Mouse (Mus musculus): Measurements from ENCODE around the gene Grik4.

The Grik4 gene

DNA sequence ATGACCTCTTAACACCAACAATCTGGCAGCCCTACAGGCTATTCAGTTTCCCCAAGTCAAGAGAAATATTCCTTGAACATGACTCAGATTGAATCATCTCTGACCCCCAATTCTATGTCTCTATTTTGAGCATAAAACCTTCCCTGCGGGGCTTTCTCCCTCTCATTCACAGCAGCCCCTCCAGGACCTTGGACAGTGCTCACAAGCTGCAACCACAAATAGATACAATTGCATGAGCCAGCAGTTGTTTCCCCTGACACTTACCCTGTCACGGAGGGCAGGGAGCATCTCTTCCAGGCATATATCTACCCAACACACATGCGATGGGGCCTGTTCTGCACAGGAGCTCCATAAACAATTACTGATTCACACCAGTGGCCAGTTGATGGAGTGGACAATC, 125.0 kb downstream of the Grik4 start:
- H3K27me3 ChIP-seq (ENCODE audit: insufficient read depth, low read length): 0 out of 2 replicates have a peak, but pooled peaks cover 1% of the 10 kb centered on the region
- no peak overlapping the region for H3K4me3 ChIP-seq (replicated peaks; ENCODE audit: low read length)
- peaks cover 9% of the 10 kb centered on the region for H3K4me1 ChIP-seq (replicated peaks; ENCODE audit: low read depth, low read length)
- no peaks in the 10 kb centered on the region for H3K36me3 ChIP-seq (ENCODE audit: insufficient read depth, low read length)
- no peak for TF ChIP-seq NANOG (IDR thresholded peaks at IDR 0.05; ENCODE audit: borderline replicate concordance, low read length)
- no peaks in the 10 kb centered on the region for H3K9me3 ChIP-seq (ENCODE audit: low read length)

DNA sequence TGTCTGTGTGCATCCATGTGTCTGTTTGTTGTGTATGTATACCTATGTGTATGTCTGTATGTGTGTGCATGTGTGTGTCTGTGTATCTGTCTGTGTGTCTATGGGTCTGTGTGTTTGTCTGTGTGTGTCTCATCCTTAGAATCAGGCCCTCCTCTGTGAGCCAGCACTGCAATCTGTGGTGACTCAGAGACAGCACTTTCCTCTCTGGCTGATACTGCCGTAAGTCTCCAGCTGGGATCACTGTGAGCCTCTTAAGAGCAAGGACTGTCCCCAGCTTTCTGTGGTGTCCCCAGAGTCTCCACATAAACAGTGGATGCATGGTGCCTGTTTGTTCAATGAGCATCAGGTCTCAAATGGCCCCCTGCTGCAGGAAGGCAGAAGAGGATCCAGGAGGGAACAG, 127.5 kb downstream of the Grik4 start:
- H3K4me3 ChIP-seq (replicated peaks; ENCODE audit: low read length): no peak overlapping the region
- H3K4me1 ChIP-seq (replicated peaks; ENCODE audit: low read depth, low read length): peaks cover 9% of the 10 kb centered on the region
- no peaks in the 10 kb centered on the region for H3K36me3 ChIP-seq (ENCODE audit: insufficient read depth, low read length)
- H3K27me3 ChIP-seq (ENCODE audit: insufficient read depth, low read length): no peaks in the 10 kb centered on the region
- TF ChIP-seq POU5F1 (IDR thresholded peaks at IDR 0.05; ENCODE audit: borderline replicate concordance, low read length): no peak
- TF ChIP-seq CTCF (conservative IDR thresholded peaks at IDR 0.05; ENCODE audit: low read length): no peak
- no peak for TF ChIP-seq NANOG (IDR thresholded peaks at IDR 0.05; ENCODE audit: borderline replicate concordance, low read length)
- no peaks in the 10 kb centered on the region for H3K9me3 ChIP-seq (ENCODE audit: low read length)

DNA sequence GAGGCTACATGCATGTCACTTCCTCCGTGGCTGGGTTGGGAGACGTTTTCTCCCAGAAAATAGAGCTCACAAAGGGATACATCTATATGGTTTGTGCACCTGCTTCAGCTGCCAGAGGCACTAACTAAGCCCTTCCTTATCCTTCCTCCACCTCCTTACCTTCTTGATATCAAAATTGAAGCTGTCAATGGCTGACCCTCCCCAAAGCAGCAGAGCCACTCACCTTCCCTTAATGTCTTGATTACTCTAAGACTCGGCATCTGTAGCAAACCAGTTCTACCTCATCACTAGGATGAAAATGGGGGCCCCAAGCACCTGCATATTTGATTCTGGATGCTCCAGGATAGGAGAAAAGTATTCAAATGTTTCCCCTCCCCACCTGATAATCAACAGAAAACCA, 135.1 kb downstream of the Grik4 start:
- no peaks in the 10 kb centered on the region for H3K36me3 ChIP-seq (ENCODE audit: insufficient read depth, low read length)
- H3K9me3 ChIP-seq (ENCODE audit: low read length): no peaks in the 10 kb centered on the region
- H3K4me1 ChIP-seq (replicated peaks; ENCODE audit: low read depth, low read length): no peaks in the 10 kb centered on the region
- H3K4me3 ChIP-seq (replicated peaks; ENCODE audit: low read length): no peak overlapping the region
- peaks cover 6% of the 10 kb centered on the region; the same call in 1 of the 2 replicates for H3K27me3 ChIP-seq (ENCODE audit: insufficient read depth, low read length)
- TF ChIP-seq CTCF (conservative IDR thresholded peaks at IDR 0.05; ENCODE audit: low read length): no peak
- TF ChIP-seq NANOG (IDR thresholded peaks at IDR 0.05; ENCODE audit: borderline replicate concordance, low read length): no peak

DNA sequence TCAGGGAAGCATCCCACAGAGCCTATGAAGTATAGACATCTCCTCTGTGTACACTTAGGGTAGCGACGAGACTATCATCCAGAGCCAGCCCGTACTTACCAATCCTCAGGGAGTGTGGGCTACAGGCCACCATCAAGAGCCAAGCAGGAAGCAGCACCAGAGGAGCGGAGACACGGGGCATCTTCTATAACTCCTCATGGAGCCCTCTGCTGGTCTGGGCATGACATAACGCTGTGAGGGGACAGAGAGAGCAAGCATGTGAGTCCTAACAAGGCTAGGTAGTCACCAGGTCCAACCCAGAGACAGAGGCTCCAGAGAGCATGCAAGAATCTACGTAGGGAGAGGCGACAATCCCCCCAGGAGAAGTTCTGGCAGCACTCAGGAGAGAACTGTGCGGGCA, 135.9 kb downstream of the Grik4 start:
- peak; percentile 34; the same call in 1 of the 2 replicates for TF ChIP-seq CTCF (conservative IDR thresholded peaks at IDR 0.05; ENCODE audit: low read length)
- no peak for TF ChIP-seq POU5F1 (IDR thresholded peaks at IDR 0.05; ENCODE audit: borderline replicate concordance, low read length)
- no peak for TF ChIP-seq NANOG (IDR thresholded peaks at IDR 0.05; ENCODE audit: borderline replicate concordance, low read length)
- Histone ChIP-seq H3K36me3 (ENCODE audit: insufficient read depth, low read length) (no peaks in the 10 kb centered on the region), H3K4me3 (replicated peaks; ENCODE audit: low read length) (no peak overlapping the region), H3K9me3 (ENCODE audit: low read length) (no peaks in the 10 kb centered on the region), H3K27me3 (ENCODE audit: insufficient read depth, low read length) (peaks cover 6% of the 10 kb centered on the region; the same call in 1 of the 2 replicates), H3K4me1 (replicated peaks; ENCODE audit: low read depth, low read length) (no peaks in the 10 kb centered on the region)

DNA sequence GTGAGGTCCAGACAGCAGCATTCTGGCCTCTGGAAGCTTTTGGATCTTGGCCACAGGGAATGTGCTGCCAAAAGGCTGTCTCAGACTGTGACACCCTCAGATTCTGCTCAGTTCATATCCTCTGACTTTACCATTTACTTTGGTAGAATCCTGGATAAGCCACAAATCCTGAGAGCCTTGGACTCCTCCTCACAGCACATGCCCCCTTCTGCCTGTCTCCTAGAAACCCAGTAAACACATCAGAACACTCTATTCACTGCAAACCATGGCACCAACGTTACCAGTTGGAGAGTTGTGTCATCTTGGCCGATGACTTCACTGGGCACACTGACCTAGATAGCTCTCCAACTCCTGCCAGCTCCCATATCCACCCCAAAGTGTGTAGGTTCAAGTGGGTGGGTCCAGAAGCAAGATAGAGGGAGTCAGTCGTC, 141.2 kb downstream of the Grik4 start:
- TF ChIP-seq CTCF (conservative IDR thresholded peaks at IDR 0.05; ENCODE audit: low read length) (no peak), POU5F1 (IDR thresholded peaks at IDR 0.05; ENCODE audit: borderline replicate concordance, low read length) (no peak), NANOG (IDR thresholded peaks at IDR 0.05; ENCODE audit: borderline replicate concordance, low read length) (no peak)
- no peaks in the 10 kb centered on the region for H3K4me1 ChIP-seq (replicated peaks; ENCODE audit: low read depth, low read length)

DNA sequence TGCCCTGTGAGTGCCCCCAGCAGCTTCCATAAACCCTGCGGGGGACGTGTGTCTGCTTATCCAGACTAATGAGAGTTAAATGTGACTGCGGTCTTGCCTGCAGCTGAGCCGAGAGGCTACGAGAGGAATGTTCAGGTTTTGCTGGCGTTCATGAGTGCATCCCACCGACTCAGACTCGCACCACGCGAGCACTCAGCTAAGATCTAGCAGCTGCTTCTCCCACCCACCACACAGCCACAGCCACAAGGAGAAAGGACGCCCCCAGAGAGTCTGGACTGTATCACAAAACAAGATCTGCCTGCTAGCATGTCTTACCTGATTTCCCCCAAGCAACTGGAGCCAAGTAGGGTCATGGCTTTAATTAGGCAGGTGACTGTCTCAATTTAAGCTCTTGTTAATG, 142.4 kb downstream of the Grik4 start:
- Histone ChIP-seq H3K4me3 (replicated peaks; ENCODE audit: low read length) (no peak overlapping the region), H3K27me3 (ENCODE audit: insufficient read depth, low read length) (peaks cover 3% of the 10 kb centered on the region), H3K36me3 (ENCODE audit: insufficient read depth, low read length) (no peaks in the 10 kb centered on the region), H3K4me1 (replicated peaks; ENCODE audit: low read depth, low read length) (no peaks in the 10 kb centered on the region), H3K9me3 (ENCODE audit: low read length) (no peaks in the 10 kb centered on the region)
- TF ChIP-seq POU5F1 (IDR thresholded peaks at IDR 0.05; ENCODE audit: borderline replicate concordance, low read length): no peak
- TF ChIP-seq NANOG (IDR thresholded peaks at IDR 0.05; ENCODE audit: borderline replicate concordance, low read length): no peak
- no peak for TF ChIP-seq CTCF (conservative IDR thresholded peaks at IDR 0.05; ENCODE audit: low read length)

More for the DNA sequence above, 141.2 kb downstream of the Grik4 start:
- H3K4me3 ChIP-seq (replicated peaks; ENCODE audit: low read length): no peak overlapping the region
- no peaks in the 10 kb centered on the region for H3K9me3 ChIP-seq (ENCODE audit: low read length)
- H3K27me3 ChIP-seq (ENCODE audit: insufficient read depth, low read length): peaks cover 3% of the 10 kb centered on the region
- no peaks in the 10 kb centered on the region for H3K36me3 ChIP-seq (ENCODE audit: insufficient read depth, low read length)

DNA sequence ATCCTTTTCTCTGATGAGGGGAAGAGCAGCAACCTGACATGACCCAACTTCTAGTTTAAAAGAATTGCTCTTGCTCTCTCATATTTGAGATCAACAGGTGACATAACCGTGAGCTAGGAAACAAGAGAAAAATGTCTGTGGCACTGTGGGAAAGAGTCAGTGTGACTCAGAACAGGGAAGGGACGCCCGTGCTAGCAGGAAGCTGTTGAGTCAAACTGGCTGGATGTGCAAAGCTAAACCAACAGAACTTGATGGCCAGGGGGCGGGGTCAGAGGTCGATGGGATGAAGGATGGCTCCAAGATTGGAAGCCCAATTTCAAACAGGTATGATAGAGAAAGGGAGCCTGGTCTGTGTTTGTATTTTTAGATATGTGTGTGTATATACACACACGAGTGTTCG, 144.2 kb downstream of the Grik4 start:
- TF ChIP-seq POU5F1 (IDR thresholded peaks at IDR 0.05; ENCODE audit: borderline replicate concordance, low read length): no peak
- no peak for TF ChIP-seq NANOG (IDR thresholded peaks at IDR 0.05; ENCODE audit: borderline replicate concordance, low read length)
- no peak for TF ChIP-seq CTCF (conservative IDR thresholded peaks at IDR 0.05; ENCODE audit: low read length)
- Histone ChIP-seq H3K9me3 (ENCODE audit: low read length) (0 out of 2 replicates have a peak, but pooled peaks cover 4% of the 10 kb centered on the region), H3K36me3 (ENCODE audit: insufficient read depth, low read length) (no peaks in the 10 kb centered on the region), H3K4me3 (replicated peaks; ENCODE audit: low read length) (no peak overlapping the region), H3K4me1 (replicated peaks; ENCODE audit: low read depth, low read length) (no peaks in the 10 kb centered on the region), H3K27me3 (ENCODE audit: insufficient read depth, low read length) (no peaks in the 10 kb centered on the region; the same call in 1 of the 2 replicates)

DNA sequence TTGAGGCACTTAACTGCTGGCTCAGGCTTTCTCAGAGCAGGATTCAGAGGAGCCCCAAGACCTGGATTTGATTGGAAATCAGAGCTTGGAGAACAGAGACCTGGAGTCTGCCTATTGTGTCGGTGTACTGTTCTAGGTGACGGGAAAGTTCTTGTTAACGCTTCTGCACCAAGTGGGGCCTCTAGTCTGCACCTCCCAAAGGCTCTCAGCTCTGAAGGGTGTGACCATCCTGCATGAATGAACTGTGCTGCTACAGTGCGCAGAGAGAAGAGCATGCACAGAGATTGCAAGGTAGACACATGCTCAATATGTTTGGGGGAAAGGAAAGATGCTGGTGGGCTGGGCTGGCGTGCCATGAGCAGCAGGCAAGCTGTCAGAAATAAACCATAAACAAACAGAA, 144.6 kb downstream of the Grik4 start:
- no peak for TF ChIP-seq CTCF (conservative IDR thresholded peaks at IDR 0.05; ENCODE audit: low read length)
- no peak for TF ChIP-seq POU5F1 (IDR thresholded peaks at IDR 0.05; ENCODE audit: borderline replicate concordance, low read length)
- no peak for TF ChIP-seq NANOG (IDR thresholded peaks at IDR 0.05; ENCODE audit: borderline replicate concordance, low read length)
- Histone ChIP-seq H3K36me3 (ENCODE audit: insufficient read depth, low read length) (no peaks in the 10 kb centered on the region), H3K4me3 (replicated peaks; ENCODE audit: low read length) (no peak overlapping the region), H3K27me3 (ENCODE audit: insufficient read depth, low read length) (no peaks in the 10 kb centered on the region; the same call in 1 of the 2 replicates), H3K4me1 (replicated peaks; ENCODE audit: low read depth, low read length) (no peaks in the 10 kb centered on the region), H3K9me3 (ENCODE audit: low read length) (0 out of 2 replicates have a peak, but pooled peaks cover 4% of the 10 kb centered on the region)

DNA sequence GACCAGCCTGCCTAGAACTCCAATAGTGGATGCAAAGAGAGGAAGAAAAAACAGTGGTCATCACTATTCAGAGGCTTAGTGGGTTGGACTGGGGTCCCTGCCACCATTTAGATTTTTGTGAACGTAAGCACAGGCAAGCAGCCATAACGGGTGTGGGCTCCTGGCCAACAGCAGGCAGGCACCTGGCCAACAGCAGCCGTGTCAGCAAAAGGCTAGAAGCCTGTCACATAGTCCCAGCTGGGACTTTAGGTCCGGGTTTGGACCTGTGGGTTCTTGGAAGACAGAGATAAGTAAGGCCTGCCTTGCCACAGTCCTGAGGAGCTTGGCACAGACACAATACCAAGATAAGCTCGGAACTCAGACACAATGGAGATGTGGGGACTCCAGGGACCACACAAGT, 145.1 kb downstream of the Grik4 start:
- TF ChIP-seq NANOG (IDR thresholded peaks at IDR 0.05; ENCODE audit: borderline replicate concordance, low read length): no peak
- no peak for TF ChIP-seq CTCF (conservative IDR thresholded peaks at IDR 0.05; ENCODE audit: low read length)
- no peak for TF ChIP-seq POU5F1 (IDR thresholded peaks at IDR 0.05; ENCODE audit: borderline replicate concordance, low read length)
- Histone ChIP-seq H3K36me3 (ENCODE audit: insufficient read depth, low read length) (no peaks in the 10 kb centered on the region), H3K27me3 (ENCODE audit: insufficient read depth, low read length) (no peaks in the 10 kb centered on the region; the same call in 1 of the 2 replicates), H3K4me1 (replicated peaks; ENCODE audit: low read depth, low read length) (no peaks in the 10 kb centered on the region), H3K9me3 (ENCODE audit: low read length) (0 out of 2 replicates have a peak, but pooled peaks cover 4% of the 10 kb centered on the region), H3K4me3 (replicated peaks; ENCODE audit: low read length) (no peak overlapping the region)

All from E14TG2a.4 (cell line).